Mouse (Mus musculus) lung, postnatal 25 days (tissue): ENCODE data around the gene Tmem132e.

ENCODE experiments used
- DNase-seq: peaks from one replicate; pipeline ENCODE4 v3.0.0; 2022; ENCODE audit warnings: low spot score

Tmem132e gene

GRCm38 (mm10) chr11:82434091-82434831 lies 45.6 kb downstream of the Tmem132e start:
- DNase-seq: no peak

DNA sequence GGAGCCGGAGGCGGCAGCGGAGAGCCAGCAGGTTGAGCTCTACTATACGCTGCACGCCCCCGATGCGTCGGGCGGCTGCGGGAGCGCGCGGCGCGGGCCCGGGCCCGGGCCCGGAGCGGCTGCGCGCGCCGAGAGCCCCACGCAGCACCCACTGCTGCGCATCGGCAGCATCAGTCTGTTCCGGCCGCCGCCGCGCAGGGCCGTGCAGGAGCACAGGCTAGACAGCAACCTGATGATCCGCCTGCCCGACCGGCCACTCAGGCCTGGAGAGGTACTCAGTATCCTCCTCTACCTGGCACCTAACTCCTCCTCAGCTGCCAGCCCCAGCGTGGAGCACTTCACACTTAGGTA lies 46.1 kb downstream of the Tmem132e start:
- no peak for DNase-seq

GRCm38 (mm10) chr11:82448485-82448884 lies 59.8 kb downstream of the Tmem132e start:
- no peak for DNase-seq

DNA sequence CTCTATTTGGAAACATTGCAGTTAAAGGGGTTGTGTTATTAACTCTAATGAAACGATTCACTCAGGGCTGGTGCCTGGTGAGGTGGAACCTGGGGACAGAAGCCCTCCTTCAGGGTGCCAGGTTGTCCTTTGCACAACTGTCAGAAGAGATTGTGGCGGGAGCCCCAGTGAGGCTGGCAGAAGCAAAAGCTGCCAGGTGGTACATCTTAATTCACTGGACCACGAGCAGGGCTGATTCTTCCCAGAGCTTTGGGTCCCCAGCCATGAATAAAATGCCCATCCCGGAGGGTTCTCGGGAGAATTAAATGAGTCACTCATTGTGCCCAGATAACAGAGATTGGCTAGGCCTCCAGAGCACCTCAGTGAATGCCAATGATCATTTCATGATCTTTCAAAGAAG lies 63.8 kb downstream of the Tmem132e start:
- no peak for DNase-seq

DNA sequence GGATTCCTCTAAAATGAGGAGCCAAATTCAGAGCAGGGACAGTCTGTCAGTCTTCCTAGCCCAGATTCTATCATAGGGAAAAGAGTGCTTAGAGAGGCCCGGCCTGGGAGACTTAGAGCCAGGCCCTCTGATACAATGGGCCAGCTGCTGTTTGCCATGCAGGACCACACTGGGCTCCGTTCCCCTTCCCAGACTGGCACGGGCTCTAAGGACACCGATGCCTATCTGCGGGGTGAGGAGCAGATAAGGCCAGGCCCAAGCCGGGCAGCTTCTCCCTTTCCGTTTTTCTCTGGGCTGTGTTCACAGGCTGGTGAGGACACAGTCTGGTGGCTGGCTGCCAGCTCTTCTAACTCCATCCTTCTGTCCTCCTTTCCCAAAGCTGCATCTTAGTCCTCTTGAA lies 64.5 kb downstream of the Tmem132e start:
- no peak for DNase-seq

DNA sequence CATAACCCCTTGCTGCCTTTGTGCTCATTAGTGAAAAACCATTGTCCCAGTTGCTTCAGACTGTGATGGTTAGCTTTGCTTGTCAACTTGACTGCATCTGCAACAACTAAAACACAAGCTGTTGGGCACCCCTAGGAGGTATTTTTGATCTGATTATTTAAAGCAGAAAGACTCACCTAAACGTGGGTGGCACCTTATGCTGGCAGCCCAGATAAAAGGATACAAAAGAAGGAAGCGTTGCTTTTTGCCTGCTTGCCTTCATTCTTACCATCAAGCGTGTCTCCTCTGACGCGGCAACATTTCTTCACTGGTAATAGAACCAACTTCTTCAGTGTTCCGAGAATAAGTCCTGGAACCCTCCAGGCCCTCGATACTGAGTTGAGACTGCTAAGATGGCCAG lies 72.6 kb downstream of the Tmem132e start:
- DNase-seq: no peak

- no peak for DNase-seq
These were observed 76.8 kb downstream of the Tmem132e start for GRCm38 (mm10) chr11:82465536-82465935.

DNA sequence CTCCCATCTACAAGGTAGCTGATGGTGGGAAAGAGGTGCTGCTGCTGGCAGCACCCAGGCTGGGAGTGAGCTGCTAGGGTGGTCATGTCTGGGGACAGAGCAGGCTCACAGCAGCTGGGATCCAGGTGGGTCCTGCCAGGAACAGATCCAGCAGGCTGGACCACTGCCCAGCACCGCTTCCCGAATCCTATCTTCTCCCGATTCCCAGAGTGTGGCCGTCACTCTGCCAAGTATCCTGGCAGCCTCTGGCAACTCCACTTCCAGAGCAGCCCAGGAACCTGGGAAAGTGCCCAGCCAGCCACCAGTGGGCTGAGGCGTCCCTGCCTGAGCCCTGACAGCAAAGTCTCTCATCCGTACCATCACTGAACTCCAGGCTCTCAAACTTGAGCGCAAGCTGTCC lies 78.5 kb downstream of the Tmem132e start:
- no peak for DNase-seq

DNA sequence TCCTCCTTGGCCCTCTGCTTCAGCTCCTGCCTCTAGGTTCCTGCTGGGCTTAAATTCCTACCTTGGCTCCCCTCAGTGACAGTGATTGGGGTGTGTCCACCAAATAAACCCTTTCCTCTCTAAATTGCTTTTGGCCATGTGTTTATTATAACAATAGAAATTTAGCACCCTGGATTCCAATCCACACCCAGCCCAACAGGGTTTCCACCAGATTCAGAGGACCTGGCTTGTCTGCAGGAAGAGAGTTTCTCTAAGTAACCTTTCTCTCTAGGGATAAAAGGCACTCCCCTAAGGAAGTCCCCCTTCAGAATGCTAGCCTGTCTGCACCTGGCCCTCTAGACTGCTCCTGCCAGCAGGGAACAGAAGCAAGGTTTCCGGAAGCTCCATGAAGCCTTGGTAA lies 82.4 kb downstream of the Tmem132e start:
- DNase-seq: no peak

GRCm38 (mm10) chr11:82473137-82473621 lies 84.5 kb downstream of the Tmem132e start:
- no peak for DNase-seq

DNA sequence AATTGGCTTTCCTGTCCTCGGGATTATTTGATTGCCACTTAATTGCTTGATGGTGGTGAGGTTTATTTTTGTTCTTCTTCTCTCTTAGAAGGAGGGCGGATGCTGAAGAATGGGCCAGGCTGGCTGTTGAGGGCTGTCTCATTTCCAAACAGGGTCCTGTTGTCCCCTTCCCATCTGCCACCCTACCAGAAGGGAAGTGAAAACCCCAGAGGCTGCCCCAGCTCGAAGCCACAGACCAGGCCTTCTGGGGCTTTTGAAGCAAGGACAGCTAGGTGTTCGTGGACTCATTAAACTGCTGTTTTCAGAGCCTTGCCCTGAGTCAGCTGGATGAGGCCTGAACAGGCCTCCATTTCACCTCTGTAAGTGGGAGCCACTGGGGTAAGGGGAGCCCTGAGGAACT lies 87.4 kb downstream of the Tmem132e start:
- no peak for DNase-seq

- DNase-seq: no peak
These were observed 88.7 kb downstream of the Tmem132e start for GRCm38 (mm10) chr11:82477412-82477811.

DNA sequence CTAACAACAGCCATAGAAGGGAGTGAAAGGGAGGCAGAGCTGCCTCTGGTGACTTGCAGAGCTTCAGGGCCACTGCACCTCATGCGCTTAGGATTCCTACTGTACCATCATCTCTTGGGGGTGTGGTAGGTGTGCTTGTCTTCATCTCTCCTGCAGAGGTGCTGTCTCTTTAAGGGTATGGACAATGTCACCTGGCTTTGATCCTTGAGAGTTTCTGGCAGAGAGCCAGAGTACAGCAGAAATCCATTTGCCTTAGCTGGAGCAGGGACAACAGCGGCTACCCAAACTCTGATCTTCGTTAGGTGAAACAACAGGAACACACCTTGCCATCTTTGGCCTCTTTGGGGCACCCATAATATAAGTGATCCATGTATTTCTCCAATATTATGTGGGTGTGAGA lies 92.2 kb downstream of the Tmem132e start:
- DNase-seq: no peak

DNA sequence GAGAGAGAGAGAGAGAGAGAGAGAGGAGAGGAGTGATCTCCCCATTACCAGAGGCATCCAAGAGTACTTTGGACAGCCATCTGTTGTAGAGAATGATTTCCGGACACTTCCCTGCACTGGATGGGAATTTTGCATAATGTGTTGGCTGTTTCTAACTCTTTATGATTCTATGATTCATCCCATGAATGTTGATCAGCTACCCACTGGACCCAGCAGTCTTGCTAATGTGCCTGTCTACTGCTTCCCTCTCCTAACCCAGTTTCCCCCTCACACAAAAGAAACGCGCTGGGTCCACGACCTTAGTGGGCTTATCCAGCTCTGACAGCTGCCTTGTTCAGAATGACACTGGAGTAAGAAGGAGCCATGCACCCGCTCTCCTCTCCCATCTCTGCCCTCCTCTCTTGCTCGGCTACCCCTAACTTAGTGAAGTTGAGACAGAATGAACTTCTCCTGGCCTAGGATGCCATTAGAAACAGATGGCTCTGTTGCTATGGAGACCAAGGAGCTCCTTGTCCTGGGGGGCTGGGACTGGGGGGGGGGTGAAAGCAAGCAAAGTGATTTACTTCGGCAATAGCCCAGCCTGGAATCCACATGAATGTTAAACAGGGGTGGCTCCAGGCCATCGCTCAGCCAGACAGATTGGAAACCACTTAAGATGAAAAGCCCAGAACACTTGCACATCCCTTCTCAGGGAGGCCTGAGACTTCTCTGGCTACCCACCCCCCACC lies 98.8 kb downstream of the Tmem132e start:
- no peak for DNase-seq

DNA sequence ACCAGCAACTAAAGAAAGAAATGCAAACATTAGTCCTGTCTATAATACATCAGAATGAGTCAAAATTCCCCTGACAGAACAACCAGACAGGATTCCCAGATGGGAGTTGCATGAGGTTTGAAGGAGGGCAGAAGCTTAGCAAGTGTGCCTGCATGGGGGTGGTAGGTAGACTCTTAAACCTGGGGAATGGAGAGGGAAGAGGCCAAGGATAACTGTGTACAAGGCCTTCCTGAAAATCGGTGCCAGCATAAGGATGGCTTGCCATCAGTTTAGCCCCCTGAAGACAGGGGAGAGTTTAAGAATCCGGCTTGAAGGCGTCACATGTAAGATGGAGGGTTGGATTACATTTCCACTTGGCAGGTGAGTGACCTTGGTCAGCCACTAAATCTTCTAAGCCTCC lies 102.2 kb downstream of the Tmem132e start:
- DNase-seq: no peak
